Mouse (Mus musculus): ENCODE data around the gene Ccdc60. TPM values are rescaled to one million over a fixed set of nuclear protein-coding genes. Genes with fewer than 3 reads are reported as not detected.
"Not testable (repeated sequence)": the region's sequence is repeated elsewhere in the genome, so short reads cannot be mapped to it uniquely, and the experiment has no call there.

Ccdc60 gene
- polyA plus RNA-seq, 1 experiment from 2014 or later, result 0.39 TPM

DNA sequence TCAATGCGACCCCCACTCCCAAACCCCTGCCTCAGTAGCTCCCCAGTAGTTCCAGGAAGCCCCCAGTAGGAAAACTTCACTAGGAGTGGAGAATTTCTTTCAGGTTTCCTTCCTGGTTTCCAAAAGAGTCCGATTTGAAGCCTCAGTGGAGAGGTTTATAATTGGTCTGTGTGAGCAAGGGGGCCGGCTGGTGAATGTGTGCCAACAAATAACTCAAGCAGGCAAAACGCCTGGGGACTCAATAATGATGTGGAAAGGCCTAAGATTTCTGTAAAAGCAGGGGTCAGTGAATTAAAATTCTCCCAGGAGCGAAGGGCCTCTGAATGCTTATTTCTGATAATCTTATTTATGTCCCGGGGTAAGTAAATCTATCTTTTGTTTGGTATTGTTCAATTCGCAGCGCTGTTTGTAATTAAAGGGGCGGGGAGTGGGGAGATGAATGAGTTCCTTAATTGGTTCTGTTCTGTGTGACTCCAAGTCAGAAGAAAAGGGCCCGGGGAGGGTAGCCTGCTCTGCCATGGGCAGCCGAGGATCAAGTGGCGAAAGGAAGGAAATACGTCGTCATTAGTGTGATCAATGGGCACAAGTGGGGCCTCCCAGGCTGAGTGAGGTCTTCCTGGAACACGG lies 23.4 kb upstream of the Ccdc60 start:
- TF ChIP-seq CTCF (IDR thresholded peaks at IDR 0.05; ENCODE audit: low read depth), result no peak
- Histone ChIP-seq H3K4me2 (ENCODE audit: low read length) (peak overlapping the region; percentile 39; the same call in 1 of the 2 replicates), H3K27ac (peak overlapping the region; percentile 47), H3K9ac (ENCODE audit: low read depth, low read length) (0 out of 2 replicates have a peak overlapping the region, but pooled peaks have one; percentile 13), H3K36me3 (ENCODE audit: insufficient read depth, low read length) (no peaks in the 10 kb centered on the region), H3K4me3 (replicated peaks; ENCODE audit: low read depth, low read length) (0 out of 2 replicates have a peak overlapping the region, but pooled peaks have one; percentile 2), H3K27me3 (ENCODE audit: insufficient read depth, low read length) (no peaks in the 10 kb centered on the region), H3K9me3 (replicated peaks; ENCODE audit: low read length) (no peaks in the 10 kb centered on the region), H3K4me1 (replicated peaks; ENCODE audit: insufficient read depth, low read length) (no peaks in the 10 kb centered on the region)
- DNase-seq (ENCODE audit: low spot score) (peak; percentile 25), ATAC-seq (replicated peaks; ENCODE audit: low FRiP score, low read depth) (no peak)
- WGBS, result 39% methylated on average over 15 of the region's 15 CpGs

DNA sequence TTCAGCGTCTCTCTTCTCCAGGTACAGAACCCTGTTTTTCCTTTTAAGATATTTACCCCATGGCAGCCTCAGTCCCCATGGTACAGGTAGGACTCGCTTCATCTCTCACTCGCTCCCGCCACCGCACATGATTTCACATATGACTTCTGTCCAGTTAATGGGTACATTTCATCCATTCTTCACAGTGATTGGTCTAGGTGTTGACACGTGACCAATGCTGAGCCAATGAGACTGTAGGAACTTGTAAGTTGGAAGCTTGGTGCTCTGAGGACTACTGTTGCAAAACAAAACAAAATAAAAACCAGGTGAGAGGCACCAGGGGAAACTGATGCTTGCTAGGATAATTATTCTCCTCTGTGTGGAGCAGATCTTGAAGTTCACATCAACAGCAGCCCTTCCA lies 22.9 kb upstream of the Ccdc60 start:
- 94% methylated on average over 6 of the region's 6 CpGs for WGBS
- DNase-seq (ENCODE audit: low spot score) (no peak), ATAC-seq (replicated peaks; ENCODE audit: low FRiP score, low read depth) (no peak)
- H3K4me3 ChIP-seq (replicated peaks; ENCODE audit: low read depth, low read length), result no peak overlapping the region
- H3K27ac ChIP-seq, result peak overlapping the region; percentile 47
- H3K9ac ChIP-seq (ENCODE audit: low read depth, low read length), result no peak overlapping the region
- H3K4me1 ChIP-seq (replicated peaks; ENCODE audit: insufficient read depth, low read length), result no peaks in the 10 kb centered on the region
- no peak overlapping the region for H3K4me2 ChIP-seq (ENCODE audit: low read length)
- H3K9me3 ChIP-seq (replicated peaks; ENCODE audit: low read length), result no peaks in the 10 kb centered on the region
- TF ChIP-seq CTCF (IDR thresholded peaks at IDR 0.05; ENCODE audit: low read depth), result no peak
- H3K27me3 ChIP-seq (ENCODE audit: insufficient read depth, low read length), result no peaks in the 10 kb centered on the region
- no peaks in the 10 kb centered on the region for H3K36me3 ChIP-seq (ENCODE audit: insufficient read depth, low read length)

DNA sequence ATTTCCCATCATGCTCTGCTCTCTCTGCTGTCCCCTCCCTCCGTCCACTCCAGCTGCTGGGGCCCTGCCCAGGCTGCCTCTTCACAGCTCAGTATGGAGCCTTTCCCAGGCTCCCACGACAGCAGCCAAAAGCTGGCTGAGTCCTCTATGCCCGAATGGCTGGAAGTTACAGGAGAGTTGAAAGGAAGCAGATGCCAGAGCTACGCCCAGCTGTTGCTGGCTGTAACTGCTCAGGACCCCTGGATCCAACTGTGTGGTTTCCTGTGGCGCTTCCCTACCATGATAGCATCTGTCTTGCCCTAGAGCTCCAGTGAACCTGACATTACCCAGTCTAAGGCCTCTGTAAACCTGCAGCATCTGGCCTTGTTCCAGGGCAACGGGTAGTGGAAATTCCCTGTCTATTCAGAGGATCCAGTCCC lies 20.6 kb upstream of the Ccdc60 start:
- Histone ChIP-seq H3K9ac (ENCODE audit: low read depth, low read length) (no peak overlapping the region), H3K36me3 (ENCODE audit: insufficient read depth, low read length) (no peaks in the 10 kb centered on the region), H3K4me1 (replicated peaks; ENCODE audit: insufficient read depth, low read length) (no peaks in the 10 kb centered on the region), H3K9me3 (replicated peaks; ENCODE audit: low read length) (no peaks in the 10 kb centered on the region), H3K4me3 (replicated peaks; ENCODE audit: low read depth, low read length) (no peak overlapping the region), H3K27ac (no peak overlapping the region), H3K4me2 (ENCODE audit: low read length) (no peak overlapping the region), H3K27me3 (ENCODE audit: insufficient read depth, low read length) (no peaks in the 10 kb centered on the region)
- TF ChIP-seq CTCF (IDR thresholded peaks at IDR 0.05; ENCODE audit: low read depth), result no peak
- WGBS, result 29% methylated on average over 6 of the region's 6 CpGs
- ATAC-seq (replicated peaks; ENCODE audit: low FRiP score, low read depth) (no peak; the same call in 1 of the 2 replicates), DNase-seq (ENCODE audit: low spot score) (peak; percentile 65)

DNA sequence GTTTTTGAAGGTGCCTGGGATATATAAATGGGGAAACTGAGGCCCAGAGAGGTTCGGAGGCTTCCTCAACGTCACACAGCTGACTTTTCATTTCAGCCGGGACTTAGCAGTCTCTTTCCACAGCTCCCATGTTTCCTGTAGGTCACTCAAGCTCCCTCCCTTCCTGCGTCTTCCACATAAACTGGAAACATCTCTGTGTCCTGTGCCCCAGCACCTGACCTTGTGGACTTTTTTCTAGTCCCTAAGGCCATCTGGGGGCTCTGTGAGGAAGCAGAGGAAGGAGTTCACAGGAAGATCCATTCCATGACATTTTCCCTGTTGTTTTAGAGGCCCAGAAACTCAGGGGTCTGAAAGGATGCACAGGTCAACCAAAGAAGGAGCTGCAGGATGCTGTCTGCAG lies 16.8 kb upstream of the Ccdc60 start:
- WGBS, result 66% methylated on average over 4 of the region's 4 CpGs

DNA sequence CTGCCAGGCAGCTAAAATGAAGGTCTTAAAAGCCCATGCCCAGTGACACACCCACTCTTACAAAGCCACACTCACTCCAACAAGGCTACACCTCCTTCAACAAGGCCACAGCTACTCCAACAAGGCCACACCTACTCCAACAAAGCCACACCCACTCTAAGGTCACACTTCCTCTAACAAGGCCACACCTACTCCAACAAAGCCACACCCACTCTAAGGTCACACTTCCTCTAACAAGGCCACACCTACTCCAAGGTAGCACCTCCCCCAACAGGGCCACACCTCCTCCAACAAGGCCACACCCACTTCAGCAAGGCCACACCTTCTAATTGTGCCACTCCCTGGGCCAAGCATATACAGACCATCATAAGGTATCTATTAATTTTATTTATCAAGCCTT lies 16.4 kb upstream of the Ccdc60 start:
- not testable (repeated sequence) for H3K27ac ChIP-seq; ATAC-seq (replicated peaks; ENCODE audit: low FRiP score, low read depth); H3K9ac ChIP-seq (ENCODE audit: low read depth, low read length); H3K36me3 ChIP-seq (ENCODE audit: insufficient read depth, low read length); H3K9me3 ChIP-seq (replicated peaks; ENCODE audit: low read length); H3K4me2 ChIP-seq (ENCODE audit: low read length); H3K27me3 ChIP-seq (ENCODE audit: insufficient read depth, low read length); H3K4me3 ChIP-seq (replicated peaks; ENCODE audit: low read depth, low read length); H3K4me1 ChIP-seq (replicated peaks; ENCODE audit: insufficient read depth, low read length); DNase-seq (ENCODE audit: low spot score)

More for the DNA sequence above, 16.8 kb upstream of the Ccdc60 start:
- Histone ChIP-seq H3K9me3 (replicated peaks; ENCODE audit: low read length) (no peaks in the 10 kb centered on the region), H3K4me2 (ENCODE audit: low read length) (no peak overlapping the region), H3K9ac (ENCODE audit: low read depth, low read length) (no peak overlapping the region), H3K36me3 (ENCODE audit: insufficient read depth, low read length) (no peaks in the 10 kb centered on the region), H3K27ac (no peak overlapping the region), H3K27me3 (ENCODE audit: insufficient read depth, low read length) (no peaks in the 10 kb centered on the region), H3K4me3 (replicated peaks; ENCODE audit: low read depth, low read length) (no peak overlapping the region), H3K4me1 (replicated peaks; ENCODE audit: insufficient read depth, low read length) (no peaks in the 10 kb centered on the region)
- TF ChIP-seq CTCF (IDR thresholded peaks at IDR 0.05; ENCODE audit: low read depth), result no peak
- no peak for ATAC-seq (replicated peaks; ENCODE audit: low FRiP score, low read depth)
- peak; percentile 49 for DNase-seq (ENCODE audit: low spot score)

DNA sequence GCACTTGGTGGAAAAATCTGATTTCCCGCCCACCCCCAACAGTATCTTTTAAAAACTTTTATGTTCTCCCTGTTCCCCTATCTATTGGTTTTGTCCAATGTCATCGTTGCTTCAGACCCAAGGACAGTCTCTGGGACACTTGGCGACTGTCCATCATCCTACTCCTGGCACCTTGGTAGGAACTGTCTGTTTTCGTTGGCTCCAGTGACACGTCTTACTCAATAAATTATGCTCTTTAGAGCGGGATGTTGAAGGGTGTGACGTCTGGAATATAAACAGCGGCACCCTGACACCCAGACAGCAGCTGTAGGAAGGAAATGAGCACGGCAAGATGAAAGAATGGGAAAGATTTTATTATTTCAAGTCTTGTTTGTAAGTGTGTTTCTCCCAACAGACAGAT lies 12.2 kb upstream of the Ccdc60 start:
- Histone ChIP-seq H3K4me3 (replicated peaks; ENCODE audit: low read depth, low read length) (no peak overlapping the region), H3K27ac (no peak overlapping the region), H3K4me2 (ENCODE audit: low read length) (no peak overlapping the region), H3K4me1 (replicated peaks; ENCODE audit: insufficient read depth, low read length) (no peaks in the 10 kb centered on the region), H3K9me3 (replicated peaks; ENCODE audit: low read length) (no peaks in the 10 kb centered on the region), H3K9ac (ENCODE audit: low read depth, low read length) (no peak overlapping the region), H3K27me3 (ENCODE audit: insufficient read depth, low read length) (no peaks in the 10 kb centered on the region), H3K36me3 (ENCODE audit: insufficient read depth, low read length) (no peaks in the 10 kb centered on the region)
- TF ChIP-seq CTCF (IDR thresholded peaks at IDR 0.05; ENCODE audit: low read depth), result no peak
- DNase-seq (ENCODE audit: low spot score) (peak; percentile 46), ATAC-seq (replicated peaks; ENCODE audit: low FRiP score, low read depth) (no peak)
- WGBS, result 17% methylated on average over 9 of the region's 9 CpGs

DNA sequence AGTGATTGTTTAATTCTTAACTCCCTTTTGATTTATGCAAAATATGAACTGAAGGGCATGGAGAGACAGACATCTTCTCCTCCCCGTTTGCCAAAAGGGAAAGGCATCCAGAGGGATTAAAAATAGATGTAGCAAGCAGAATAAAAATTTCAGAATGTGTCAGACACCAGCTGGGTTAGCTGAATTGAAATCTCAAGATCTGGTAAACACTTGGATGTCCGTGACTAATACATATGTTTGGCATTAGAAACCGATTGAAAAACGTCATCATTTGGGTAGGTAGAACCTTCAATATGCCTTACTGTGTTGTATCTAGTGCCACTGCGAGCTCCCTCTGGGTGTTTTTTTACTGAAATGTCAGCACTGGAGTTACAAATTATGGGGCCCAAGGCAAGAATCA lies 4.7 kb upstream of the Ccdc60 start:
- no peak overlapping the region for H3K4me2 ChIP-seq (ENCODE audit: low read length)
- H3K9ac ChIP-seq (ENCODE audit: low read depth, low read length), result no peak overlapping the region
- no peaks in the 10 kb centered on the region for H3K27me3 ChIP-seq (ENCODE audit: insufficient read depth, low read length)
- DNase-seq (ENCODE audit: low spot score), result no peak
- no peaks in the 10 kb centered on the region for H3K9me3 ChIP-seq (replicated peaks; ENCODE audit: low read length)
- no peak overlapping the region for H3K27ac ChIP-seq
- no peak for ATAC-seq (replicated peaks; ENCODE audit: low FRiP score, low read depth)
- no peaks in the 10 kb centered on the region for H3K36me3 ChIP-seq (ENCODE audit: insufficient read depth, low read length)
- TF ChIP-seq CTCF (IDR thresholded peaks at IDR 0.05; ENCODE audit: low read depth), result no peak
- H3K4me1 ChIP-seq (replicated peaks; ENCODE audit: insufficient read depth, low read length), result 0 out of 2 replicates have a peak, but pooled peaks cover 3% of the 10 kb centered on the region
- 73% methylated on average over 5 of the region's 5 CpGs for WGBS
- no peak overlapping the region for H3K4me3 ChIP-seq (replicated peaks; ENCODE audit: low read depth, low read length)

Measured in kidney, postnatal 0 days (tissue).